Mouse (Mus musculus): ENCODE measurements around the gene Gpr19.
A peak's percentile ranks its signal among the peaks of the same experiment; 100 is the strongest.

The Gpr19 gene

GRCm38 (mm10) chr6:134898095-134898965 lies at the start of gene Gpr19:
Gene Gpr19, minus strand, starts transcription at chr6:134898578.
- peak; percentile 93 to 95 for DNase-seq

- DNase-seq: peak; percentile 63 to 78
These were observed 49.1 kb upstream of the Gpr19 start for GRCm38 (mm10) chr6:134947311-134948087.

- no peak for DNase-seq
These were observed 48.5 kb upstream of the Gpr19 start for GRCm38 (mm10) chr6:134946858-134947257.

GRCm38 (mm10) chr6:134946054-134946453 lies 47.7 kb upstream of the Gpr19 start:
- DNase-seq: no peak

GRCm38 (mm10) chr6:134943759-134944407 lies 45.5 kb upstream of the Gpr19 start:
- DNase-seq: no peak

- no peak for DNase-seq
These were observed 41.4 kb upstream of the Gpr19 start for GRCm38 (mm10) chr6:134939781-134940180.

- no peak for DNase-seq
These were observed 35.9 kb upstream of the Gpr19 start for GRCm38 (mm10) chr6:134934305-134934704.

- DNase-seq: no peak
These were observed 34.8 kb upstream of the Gpr19 start for GRCm38 (mm10) chr6:134933207-134933558.

- no peak for DNase-seq
These were observed 34.3 kb upstream of the Gpr19 start for GRCm38 (mm10) chr6:134932486-134933206.

- DNase-seq: no peak
These were observed 32.8 kb upstream of the Gpr19 start for GRCm38 (mm10) chr6:134931146-134931545.

- no peak for DNase-seq
These were observed 32.0 kb upstream of the Gpr19 start for GRCm38 (mm10) chr6:134930383-134930782.

GRCm38 (mm10) chr6:134929926-134930325 lies 31.5 kb upstream of the Gpr19 start:
- no peak for DNase-seq

GRCm38 (mm10) chr6:134928889-134929310 lies 30.5 kb upstream of the Gpr19 start:
- peak; percentile 46 to 47 for DNase-seq

- DNase-seq: peak; percentile 89 to 95
These were observed 29.9 kb upstream of the Gpr19 start for GRCm38 (mm10) chr6:134928096-134928888.

- DNase-seq: no peak
These were observed 29.3 kb upstream of the Gpr19 start for GRCm38 (mm10) chr6:134927595-134928095.

- peak; percentile 75 to 79 for DNase-seq
These were observed 28.6 kb upstream of the Gpr19 start for GRCm38 (mm10) chr6:134926803-134927594.

GRCm38 (mm10) chr6:134926338-134926705 lies 27.9 kb upstream of the Gpr19 start:
- no peak for DNase-seq

- no peak for DNase-seq
These were observed 27.4 kb upstream of the Gpr19 start for GRCm38 (mm10) chr6:134925673-134926337.

- no peak for DNase-seq
These were observed 25.9 kb upstream of the Gpr19 start for GRCm38 (mm10) chr6:134924262-134924661.

- DNase-seq: no peak
These were observed 25.3 kb upstream of the Gpr19 start for GRCm38 (mm10) chr6:134923670-134924069.

All from lung, postnatal 4 days (tissue).